Mouse (Mus musculus) stomach, embryonic 14.5 days (tissue): ENCODE measurements around the gene Plxnc1. TPM values are rescaled to one million over a fixed set of nuclear protein-coding genes. Genes with fewer than 3 reads are reported as not detected.
A peak's percentile ranks its signal among the peaks of the same experiment; 100 is the strongest.

ENCODE experiments used
- ATAC-seq: fragments of 200-750 bp; cut with Nextera tagmentation; 2 replicates; pipeline ENCODE4 v1.8.0; 2017; ENCODE audit warnings: low read depth, moderate TSS enrichment; ENCODE audit not compliant: insufficient number of reproducible peaks, insufficient read depth, low FRiP score
- H3K27ac ChIP-seq: fragments of 300-500 bp; sonication (generic); 2 replicates; pipeline ENCODE4 v1.5.1; 2014; ENCODE audit warnings: mild to moderate bottlenecking, low read length, moderate library complexity, mixed read lengths
- H3K27me3 ChIP-seq: fragments of 300-500 bp; sonication (generic); 2 replicates; pipeline ENCODE4 v1.6.1; 2014; ENCODE audit warnings: low read length, control low read depth, mixed read lengths; ENCODE audit not compliant: control insufficient read depth, insufficient read depth
- H3K36me3 ChIP-seq: fragments of 300-500 bp; sonication (generic); 2 replicates; pipeline ENCODE4 v1.6.1; 2014; ENCODE audit warnings: mild to moderate bottlenecking, control low read depth, low read length, moderate library complexity, mixed read lengths; ENCODE audit not compliant: control insufficient read depth, insufficient read depth
- H3K4me1 ChIP-seq: fragments of 300-500 bp; sonication (generic); 2 replicates; pipeline ENCODE4 v1.6.1; 2014; ENCODE audit warnings: low read length, control low read depth, mixed read lengths; ENCODE audit not compliant: control insufficient read depth, insufficient read depth
- H3K4me2 ChIP-seq: fragments of 300-500 bp; sonication (generic); replicated peaks from 2 replicates; pipeline ENCODE4 v1.6.1; 2014; ENCODE audit warnings: low read depth, low read length, control low read depth
- H3K4me3 ChIP-seq: fragments of 300-500 bp; sonication (generic); 2 replicates; pipeline ENCODE4 v1.5.1; 2014; ENCODE audit warnings: low read depth, low read length, control low read depth
- H3K9ac ChIP-seq: fragments of 300-500 bp; sonication (generic); replicated peaks from 2 replicates; pipeline ENCODE4 v1.6.1; 2014; ENCODE audit warnings: low read depth, mild to moderate bottlenecking, control low read depth, low read length, moderate library complexity, mixed read lengths
- H3K9me3 ChIP-seq: fragments of 300-500 bp; sonication (generic); 2 replicates; pipeline ENCODE4 v1.6.1; 2016; ENCODE audit warnings: low read depth, low read length, control low read depth; ENCODE audit not compliant: control insufficient read depth
- WGBS: fragments of 180-500 bp; shearing (Covaris S2); extraction: QIAGEN DNeasy Blood & Tissue Kit; methylation state at CpG from one replicate; pipeline ENCODE4 v1.1.7; 2014; 5-methylcytosine and 5-hydroxymethylcytosine counted together
- polyA plus RNA-seq: library from polyadenylated mRNA; unstranded; fragments of >200 nt; fragmentation: Nextera tagmentation; extraction: Ambion mirVana; gene quantifications from 2 replicates; pipeline ENCODE4 v1.2.1, GENCODE M21; 2014

Plxnc1 gene
- 2.0 and 2.3 TPM in 2 replicates for polyA plus RNA-seq

DNA sequence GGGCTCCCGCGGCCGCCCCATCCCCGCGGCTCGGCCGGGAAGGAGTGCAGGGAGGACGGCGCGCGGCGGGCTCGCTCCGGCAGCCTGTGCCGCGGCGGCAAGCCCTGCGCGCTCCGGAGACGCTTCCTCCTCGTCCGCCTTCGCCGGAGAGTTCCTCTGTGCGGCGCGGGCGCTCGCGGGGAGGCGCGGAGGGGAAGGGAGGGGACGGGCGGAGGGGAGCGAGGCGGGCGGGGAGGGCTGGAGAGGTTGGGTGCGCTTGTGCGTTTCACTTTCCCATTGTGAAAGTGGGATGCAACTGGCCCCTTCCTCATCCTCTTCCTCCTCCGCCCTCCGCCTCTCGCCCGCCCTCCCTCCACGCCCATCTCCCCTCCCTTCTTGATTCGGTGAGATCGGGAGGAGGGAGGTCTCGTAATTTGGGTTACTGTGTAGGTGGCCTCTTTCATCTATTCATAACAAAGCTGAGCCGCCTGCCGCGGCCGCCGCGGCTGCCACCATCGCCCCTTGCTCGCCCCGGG lies at the start of gene Plxnc1:
Plxnc1 (minus strand) TSS at position 145 of the 515 bp plus-strand sequence.
- Histone ChIP-seq H3K9ac (peak within 1 kb of the TSS; percentile 53), H3K27ac (no peak within 1 kb of the TSS), H3K27me3 (0 out of 2 replicates have a peak, but pooled peaks cover 6% of the 10 kb centered on the region), H3K4me1 (no peaks in the 10 kb centered on the region), H3K36me3 (no peaks in the 10 kb centered on the region), H3K9me3 (no peaks in the 10 kb centered on the region), H3K4me2 (peak within 1 kb of the TSS; percentile 98), H3K4me3 (peak within 1 kb of the TSS; percentile 68)
- 0% methylated on average over 18 of the region's 57 CpGs for WGBS
- peak; percentile 26; the same call in 1 of the 2 replicates for ATAC-seq

- ATAC-seq = peak; percentile 39; the same call in 1 of the 2 replicates
- Histone ChIP-seq H3K27ac (no peak overlapping the region), H3K9ac (no peak overlapping the region), H3K9me3 (no peaks in the 10 kb centered on the region), H3K36me3 (no peaks in the 10 kb centered on the region), H3K4me1 (peaks cover 14% of the 10 kb centered on the region; the same call in 1 of the 2 replicates), H3K27me3 (no peaks in the 10 kb centered on the region), H3K4me2 (peak overlapping the region; percentile 34; the same call in 1 of the 2 replicates), H3K4me3 (no peak overlapping the region)
- 14% methylated on average over 9 of the region's 9 CpGs for whole genome bisulfite sequencing
Measured at GRCm38 (mm10) chr10:94992127-94992526, 47.5 kb upstream of the Plxnc1 start.

DNA sequence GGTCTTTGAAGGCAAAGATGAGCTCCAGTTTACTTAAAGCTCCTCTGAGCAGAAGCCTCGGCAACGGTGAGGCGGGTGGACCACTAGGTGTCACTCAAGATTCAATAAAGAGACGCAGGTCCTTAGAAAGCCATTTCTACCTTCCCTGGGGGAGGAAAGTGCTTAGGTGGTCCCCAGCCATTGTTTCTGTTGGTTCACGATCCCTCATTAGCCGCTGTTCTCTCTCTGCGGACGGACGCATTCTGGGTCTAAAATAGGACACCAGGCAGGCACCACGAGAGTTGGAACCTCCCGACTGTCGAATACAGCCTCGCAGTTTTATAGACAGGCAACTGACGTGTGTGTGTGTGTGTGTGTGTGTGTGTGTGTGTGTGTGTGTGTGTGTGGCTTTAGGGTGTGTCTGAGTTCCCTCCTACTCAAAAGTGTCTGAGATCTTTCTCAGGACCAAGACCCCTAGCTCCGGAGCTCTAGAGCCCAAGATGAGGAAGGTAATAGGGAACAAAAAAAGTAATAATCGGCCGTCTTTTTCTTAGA lies 47.0 kb upstream of the Plxnc1 start:
- Histone ChIP-seq H3K4me2 (peak overlapping the region; percentile 34), H3K9me3 (no peaks in the 10 kb centered on the region), H3K4me3 (peak overlapping the region; percentile 9), H3K27ac (peak overlapping the region; percentile 23; the same call in 1 of the 2 replicates), H3K27me3 (no peaks in the 10 kb centered on the region), H3K36me3 (no peaks in the 10 kb centered on the region), H3K4me1 (peaks cover 14% of the 10 kb centered on the region; the same call in 1 of the 2 replicates), H3K9ac (no peak overlapping the region)
- WGBS = 15% methylated on average over 17 of the region's 17 CpGs
- 0 out of 2 replicates have a peak, but pooled peaks have one; percentile 47 for ATAC-seq

DNA sequence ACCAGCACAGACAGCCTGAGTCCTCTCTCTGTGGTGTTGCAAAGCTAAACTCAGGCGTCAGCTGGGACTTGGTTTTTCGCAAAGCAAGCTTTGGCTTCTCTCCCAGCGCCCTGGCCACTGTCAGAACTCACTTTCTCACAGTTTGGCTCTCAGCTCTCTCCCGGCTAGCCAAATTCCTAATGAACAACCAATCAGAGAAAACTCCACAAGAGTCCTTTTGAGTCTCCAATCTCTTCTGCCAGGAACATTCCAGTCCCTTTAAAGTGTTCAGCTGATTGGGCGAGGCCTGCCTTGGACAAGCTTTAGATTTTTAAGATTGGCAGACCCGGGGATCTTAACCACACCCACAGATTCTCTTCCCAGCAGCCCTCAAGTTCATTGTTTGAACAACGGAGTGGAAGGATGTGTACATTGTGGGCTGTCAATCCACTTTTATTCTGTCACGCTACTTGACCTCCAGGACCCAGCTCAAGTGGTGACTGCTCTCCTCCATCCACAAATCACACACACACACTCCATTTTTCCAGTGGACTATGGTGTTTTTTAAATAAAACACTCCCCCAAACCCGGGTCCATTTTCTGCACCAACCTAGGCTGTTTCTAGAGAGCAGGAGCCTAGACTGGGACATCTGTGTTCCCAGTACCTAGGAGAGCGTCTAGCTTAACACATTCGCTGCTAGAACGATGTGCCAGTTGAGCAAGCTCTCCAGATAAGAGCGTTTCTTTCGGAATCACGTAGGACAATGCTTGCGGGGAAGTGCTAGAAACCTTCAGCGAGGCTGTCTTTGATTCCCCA lies 46.3 kb upstream of the Plxnc1 start:
- Histone ChIP-seq H3K36me3 (no peaks in the 10 kb centered on the region), H3K4me3 (peak overlapping the region; percentile 9), H3K4me2 (peak overlapping the region; percentile 34), H3K9me3 (no peaks in the 10 kb centered on the region), H3K9ac (no peak overlapping the region), H3K4me1 (peaks cover 14% of the 10 kb centered on the region; the same call in 1 of the 2 replicates), H3K27ac (peak overlapping the region; percentile 58; the same call in 1 of the 2 replicates), H3K27me3 (no peaks in the 10 kb centered on the region)
- peak; percentile 21; the same call in 1 of the 2 replicates for ATAC-seq
- 14% methylated on average over 17 of the region's 17 CpGs for WGBS

DNA sequence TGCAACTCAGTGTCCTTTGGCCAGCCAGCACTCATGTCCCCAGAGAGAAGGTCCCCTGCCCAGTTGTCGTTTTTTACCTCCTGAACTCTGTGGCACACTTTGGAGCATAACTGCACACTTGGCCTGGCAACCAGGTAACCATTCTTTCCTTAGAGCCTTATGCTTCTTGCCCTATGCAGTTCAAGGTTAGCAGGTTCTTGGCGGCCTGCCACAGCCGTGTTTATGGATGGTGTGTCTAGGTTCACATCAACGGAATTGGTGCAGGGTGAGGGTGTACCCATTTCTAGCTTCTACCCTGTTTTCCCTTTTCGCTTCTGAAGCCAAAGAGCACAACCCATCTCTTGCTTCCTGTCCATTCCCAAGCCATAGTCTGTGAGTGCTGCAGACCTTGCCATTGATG lies 44.7 kb upstream of the Plxnc1 start:
- no peaks in the 10 kb centered on the region for H3K36me3 ChIP-seq
- no peak overlapping the region for H3K27ac ChIP-seq
- H3K27me3 ChIP-seq = no peaks in the 10 kb centered on the region
- no peak overlapping the region for H3K4me2 ChIP-seq
- H3K9ac ChIP-seq = no peak overlapping the region
- H3K9me3 ChIP-seq = no peaks in the 10 kb centered on the region
- no peak overlapping the region for H3K4me3 ChIP-seq
- 81% methylated on average over 5 of the region's 5 CpGs for whole genome bisulfite sequencing
- peaks cover 14% of the 10 kb centered on the region; the same call in 1 of the 2 replicates for H3K4me1 ChIP-seq
- ATAC-seq = no peak

DNA sequence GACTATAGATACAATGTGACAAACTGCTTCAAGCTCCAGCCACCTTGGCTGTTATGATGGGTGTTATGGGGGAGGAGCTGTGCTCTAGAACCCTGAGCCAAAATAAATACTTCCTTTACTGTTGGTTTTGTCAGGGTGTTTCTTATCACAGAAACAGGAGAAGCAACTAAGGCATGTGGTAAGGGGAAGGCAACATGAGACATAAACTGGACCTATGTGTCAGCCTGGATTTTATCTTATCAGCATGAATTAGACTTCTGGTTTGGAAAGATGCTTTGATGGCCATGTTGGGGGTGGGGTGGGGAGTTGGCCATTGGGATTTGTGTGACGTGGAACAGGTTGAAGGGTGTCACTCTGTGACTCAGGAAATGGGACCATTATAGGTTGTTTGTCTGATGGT lies 40.5 kb upstream of the Plxnc1 start:
- ATAC-seq = no peak
- H3K36me3 ChIP-seq = no peaks in the 10 kb centered on the region
- no peak overlapping the region for H3K4me2 ChIP-seq
- 61% methylated on average over 1 of the region's 1 CpGs for WGBS
- no peaks in the 10 kb centered on the region for H3K4me1 ChIP-seq
- no peak overlapping the region for H3K4me3 ChIP-seq
- H3K9ac ChIP-seq = no peak overlapping the region
- no peaks in the 10 kb centered on the region for H3K9me3 ChIP-seq
- no peaks in the 10 kb centered on the region for H3K27me3 ChIP-seq
- H3K27ac ChIP-seq = no peak overlapping the region

GRCm38 (mm10) chr10:94982528-94982927 lies 37.9 kb upstream of the Plxnc1 start:
- no peak overlapping the region for H3K4me2 ChIP-seq
- H3K27me3 ChIP-seq = no peaks in the 10 kb centered on the region
- WGBS = 48% methylated on average over 8 of the region's 8 CpGs
- H3K4me3 ChIP-seq = no peak overlapping the region
- no peak overlapping the region for H3K27ac ChIP-seq
- no peak overlapping the region for H3K9ac ChIP-seq
- no peaks in the 10 kb centered on the region for H3K9me3 ChIP-seq
- H3K4me1 ChIP-seq = no peaks in the 10 kb centered on the region
- no peak for ATAC-seq
- H3K36me3 ChIP-seq = no peaks in the 10 kb centered on the region

DNA sequence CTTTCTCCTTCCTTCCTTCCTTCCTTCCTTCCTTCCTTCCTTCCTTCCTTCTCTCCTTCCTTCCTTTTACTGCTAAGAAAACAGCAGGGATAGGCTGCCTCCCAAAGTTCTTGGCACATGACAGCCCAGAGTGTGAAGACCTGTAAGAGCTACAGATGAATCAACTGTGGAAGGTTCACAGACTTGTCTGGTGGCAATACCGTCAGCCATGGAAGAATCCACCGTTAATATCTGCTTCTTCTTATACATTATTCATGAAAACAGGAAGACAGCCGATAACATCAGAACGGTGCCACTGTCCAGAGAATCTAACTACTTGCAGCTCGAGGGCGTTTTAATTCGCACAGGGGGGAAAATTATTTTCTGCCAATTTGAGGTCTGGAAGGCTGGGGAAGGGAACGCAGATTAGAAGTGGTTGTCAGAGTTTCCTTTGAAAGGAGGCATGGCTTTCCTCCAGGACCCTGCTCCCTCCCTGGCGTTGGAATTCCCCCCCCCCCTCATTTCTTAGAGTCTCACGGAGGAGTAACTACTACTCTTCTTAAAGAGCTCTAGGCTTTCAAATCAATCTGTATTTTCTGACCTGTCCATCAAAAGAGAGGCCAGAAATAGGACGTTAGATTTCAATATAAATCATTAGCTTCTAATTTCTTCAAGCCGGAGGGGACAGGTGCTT lies 37.0 kb upstream of the Plxnc1 start:
- no peak for ATAC-seq
- Histone ChIP-seq H3K4me2 (no peak overlapping the region), H3K27ac (no peak overlapping the region), H3K9ac (no peak overlapping the region), H3K36me3 (no peaks in the 10 kb centered on the region), H3K9me3 (no peaks in the 10 kb centered on the region), H3K27me3 (no peaks in the 10 kb centered on the region), H3K4me3 (no peak overlapping the region), H3K4me1 (no peaks in the 10 kb centered on the region)
- 34% methylated on average over 12 of the region's 12 CpGs for WGBS
